Mouse (Mus musculus) G1E-ER4 (cell line): ENCODE results near the gene Cct8l1. TPM values are rescaled to one million over a fixed set of nuclear protein-coding genes. Genes with fewer than 3 reads are reported as not detected.

Experiments used
- GATA1 ChIP-seq: IDR thresholded peaks from one replicate; pipeline ENCODE4 v1.8.0; 2012; ENCODE audit warnings: low read length, inconsistent platforms
- polyA plus RNA-seq: library from polyadenylated mRNA; stranded (reverse); fragments of >175 nt; gene quantifications from 2 replicates; pipeline ENCODE4 v1.2.3, GENCODE M21; 2012

Cct8l1 gene
- polyA plus RNA-seq, 1 experiment, result not detected

GRCm38 (mm10) chr5:25526116-25526515 is 10.2 kb downstream of the Cct8l1 start:
- no peak for TF ChIP-seq GATA1

DNA sequence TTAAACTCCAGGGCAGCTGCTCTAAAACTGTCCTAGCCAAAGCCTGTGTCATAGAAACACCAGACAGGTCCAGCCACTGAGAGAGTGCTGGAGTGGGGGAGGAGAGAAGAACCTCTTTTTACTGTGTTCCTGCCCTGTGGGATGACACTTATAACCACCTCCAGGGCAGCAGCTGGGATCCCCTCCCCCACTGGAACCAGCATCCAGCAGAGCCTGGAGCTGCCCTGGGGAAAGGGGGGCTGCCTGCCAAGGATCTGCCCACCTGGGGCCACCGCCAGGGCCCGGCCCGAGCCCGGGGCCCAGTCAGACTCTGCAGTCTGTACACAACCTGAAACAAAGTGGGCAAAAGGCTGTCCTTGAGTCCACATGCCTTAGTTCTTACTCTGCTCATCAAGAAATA is 11.1 kb downstream of the Cct8l1 start:
- TF ChIP-seq GATA1, result no peak

- TF ChIP-seq GATA1, result no peak
These were observed 12.1 kb downstream of the Cct8l1 start for GRCm38 (mm10) chr5:25527971-25528370.

DNA sequence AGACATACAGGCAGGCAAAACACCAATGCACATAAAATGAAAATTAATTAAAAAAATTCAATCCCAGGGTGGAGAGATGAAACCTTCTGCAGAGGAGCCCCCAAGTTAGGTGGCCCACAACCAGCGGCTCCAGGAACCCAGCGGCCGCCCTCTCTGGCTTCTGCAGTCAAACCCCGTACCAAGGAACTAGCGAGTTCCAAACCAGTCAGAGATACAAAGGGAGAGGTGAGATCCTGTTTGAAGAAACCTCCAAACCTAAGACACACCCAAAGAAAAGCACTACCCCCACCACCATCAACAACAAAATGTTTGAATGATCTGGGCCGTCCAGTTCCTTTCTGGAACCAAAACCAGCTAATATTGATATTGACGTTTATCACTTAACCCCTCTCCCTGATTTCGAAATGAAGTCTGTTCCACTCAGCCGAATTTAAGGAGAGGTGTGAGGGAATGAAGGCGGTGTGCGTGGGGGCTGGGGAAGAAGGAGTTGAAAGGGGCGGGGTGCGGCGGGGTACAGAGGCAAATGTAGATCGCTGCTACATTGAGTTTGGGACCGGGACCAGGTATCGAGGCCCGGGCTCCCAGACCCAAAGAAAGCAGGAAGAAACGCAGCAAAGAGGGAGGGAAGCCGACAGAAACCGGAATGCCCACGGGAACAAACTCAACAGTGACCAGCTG is 13.1 kb downstream of the Cct8l1 start:
- TF ChIP-seq GATA1, result no peak

DNA sequence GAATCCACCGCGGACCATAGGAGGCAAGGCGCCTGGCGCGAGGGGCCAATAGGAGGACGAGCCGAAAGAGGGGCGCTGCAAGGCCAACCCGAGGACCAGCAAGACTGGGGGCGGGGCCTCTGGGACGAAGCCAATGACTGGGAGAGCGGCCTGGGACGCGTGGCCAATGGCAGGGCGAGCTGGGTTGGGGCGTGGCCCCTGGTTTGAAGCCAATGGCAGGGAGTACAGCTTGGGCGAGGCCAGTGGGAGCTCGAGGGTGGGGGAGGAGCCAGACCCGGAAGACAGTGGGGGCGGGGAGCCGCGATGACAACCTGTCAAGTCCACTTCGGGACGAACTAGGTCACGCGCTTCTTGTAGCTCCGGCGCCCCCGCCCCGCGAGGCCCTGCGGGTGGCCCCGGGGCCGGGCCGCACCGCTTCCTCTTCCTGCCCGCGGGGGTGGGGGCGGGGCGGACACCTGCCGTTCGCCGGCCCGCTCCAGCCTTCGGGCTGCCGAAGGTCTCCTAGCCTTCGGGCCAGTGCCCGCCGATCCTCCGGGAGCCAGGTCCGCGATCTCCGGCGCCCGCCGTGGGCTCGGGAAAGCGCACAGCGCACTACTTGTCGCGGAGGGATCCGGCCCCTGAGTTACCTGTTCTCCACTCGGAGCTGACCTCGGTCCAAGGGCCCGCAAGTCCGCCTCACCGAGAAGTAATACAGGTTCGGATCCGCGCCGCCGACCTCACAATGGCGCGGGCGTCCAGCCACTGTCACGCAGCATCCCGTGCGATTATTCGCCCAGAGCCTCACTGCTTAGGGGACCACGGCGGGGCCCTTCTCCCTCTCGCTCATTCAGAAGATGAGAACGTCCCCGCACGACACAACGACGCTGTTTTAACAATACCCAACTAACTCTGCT is 13.9 kb downstream of the Cct8l1 start:
- no peak for TF ChIP-seq GATA1

GRCm38 (mm10) chr5:25530629-25531028 is 14.8 kb downstream of the Cct8l1 start:
- TF ChIP-seq GATA1, result no peak

- no peak for TF ChIP-seq GATA1
These were observed 16.6 kb downstream of the Cct8l1 start for GRCm38 (mm10) chr5:25532256-25533147.

DNA sequence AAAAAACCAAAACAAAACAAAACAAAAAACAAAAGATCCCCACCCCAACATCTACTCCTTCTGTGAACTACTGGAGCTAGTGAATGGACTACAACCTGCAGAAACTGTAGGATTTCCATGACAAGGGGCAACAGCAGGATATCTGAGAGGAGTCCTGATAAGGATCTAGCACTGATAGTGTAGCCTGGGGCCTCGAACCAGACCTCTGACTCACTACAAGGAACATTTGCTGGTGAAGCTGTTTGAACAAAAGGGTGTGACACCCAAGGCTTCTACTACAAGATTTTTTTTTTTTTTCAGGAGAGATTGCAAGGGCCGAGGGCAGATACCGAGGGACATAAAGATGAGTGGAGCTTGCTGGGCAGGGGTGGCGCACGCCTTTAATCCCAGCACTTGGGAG is 17.4 kb downstream of the Cct8l1 start:
- TF ChIP-seq GATA1, result peak; percentile 11

GRCm38 (mm10) chr5:25535566-25535965 is 19.7 kb downstream of the Cct8l1 start:
- TF ChIP-seq GATA1, result no peak

- TF ChIP-seq GATA1, result no peak
These were observed 20.6 kb downstream of the Cct8l1 start for GRCm38 (mm10) chr5:25536451-25536850.

- TF ChIP-seq GATA1, result no peak
These were observed 21.1 kb downstream of the Cct8l1 start for GRCm38 (mm10) chr5:25536921-25537409.

DNA sequence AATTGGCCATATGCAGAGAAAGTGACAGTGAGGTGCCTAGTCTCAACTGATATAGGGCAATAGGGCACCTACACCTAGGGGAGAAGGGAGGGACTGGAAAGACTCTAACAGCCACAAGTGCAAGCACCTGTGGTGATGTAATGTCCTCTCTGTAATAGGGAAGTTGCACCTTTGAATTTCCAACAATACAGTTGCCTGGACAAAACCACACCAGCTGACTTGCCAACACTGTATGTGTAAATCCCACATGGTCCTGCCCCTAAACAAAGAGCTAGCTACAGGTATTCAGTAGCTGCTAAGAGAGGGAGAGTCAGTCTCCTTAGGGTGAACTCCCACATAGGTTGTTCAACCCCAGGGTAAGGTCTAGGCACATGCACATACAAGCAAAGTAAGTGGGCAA is 24.5 kb downstream of the Cct8l1 start:
- TF ChIP-seq GATA1, result no peak

- TF ChIP-seq GATA1, result no peak
These were observed 25.1 kb downstream of the Cct8l1 start for GRCm38 (mm10) chr5:25540921-25541320.

- TF ChIP-seq GATA1, result no peak
These were observed 25.8 kb downstream of the Cct8l1 start for GRCm38 (mm10) chr5:25541661-25542060.

DNA sequence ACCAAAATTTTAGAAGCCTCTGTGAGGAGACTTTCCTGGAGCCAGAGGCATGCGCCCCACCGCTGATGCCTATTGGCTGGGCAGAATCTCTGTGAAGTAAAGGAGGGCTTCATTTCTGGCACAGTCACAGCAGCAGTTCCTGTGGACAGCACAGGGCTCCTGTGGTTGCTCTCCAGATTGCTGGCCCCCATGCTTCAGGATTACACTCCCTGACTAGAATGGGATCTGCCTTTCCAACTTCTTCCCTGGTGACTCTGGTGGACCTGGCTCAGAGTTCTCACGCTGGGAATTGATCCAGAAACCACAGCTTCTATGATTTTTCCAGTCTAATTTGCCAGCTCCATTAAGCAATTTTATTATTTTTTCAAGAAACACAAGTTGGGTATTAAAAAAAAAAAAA is 28.2 kb downstream of the Cct8l1 start:
- TF ChIP-seq GATA1, result no peak

GRCm38 (mm10) chr5:25544566-25544965 is 28.7 kb downstream of the Cct8l1 start:
- no peak for TF ChIP-seq GATA1
